Mouse (Mus musculus): ENCODE measurements around the gene Cbfa2t3.

The Cbfa2t3 gene

GRCm38 (mm10) chr8:122616181-122616905 lies 82.6 kb downstream of the Cbfa2t3 start:
- in situ Hi-C loops (cut with MboI; ENCODE audit: low sequenced_read_pairs) = no loop called here

- in situ Hi-C loops (cut with MboI; ENCODE audit: low sequenced_read_pairs) = no loop called here
These were observed 87.4 kb downstream of the Cbfa2t3 start, which contains the start of the genes Galns and Trappc2l for GRCm38 (mm10) chr8:122611295-122612133. TSS of gene Galns (minus strand) at chr8:122611463. TSS of gene Trappc2l (plus strand) at chr8:122611640.

- in situ Hi-C loops (cut with MboI; ENCODE audit: low sequenced_read_pairs) = no loop called here
These were observed 88.2 kb downstream of the Cbfa2t3 start for GRCm38 (mm10) chr8:122610612-122611277.

- in situ Hi-C loops (cut with MboI; ENCODE audit: low sequenced_read_pairs) = no loop called here
These were observed 88.7 kb downstream of the Cbfa2t3 start for GRCm38 (mm10) chr8:122610209-122610608.

GRCm38 (mm10) chr8:122606810-122607209 lies 92.1 kb downstream of the Cbfa2t3 start:
- in situ Hi-C loops (cut with MboI; ENCODE audit: low sequenced_read_pairs) = no loop called here

GRCm38 (mm10) chr8:122605367-122605766 lies 93.5 kb downstream of the Cbfa2t3 start:
- in situ Hi-C loops (cut with MboI; ENCODE audit: low sequenced_read_pairs) = no loop called here

- in situ Hi-C loops (cut with MboI; ENCODE audit: low sequenced_read_pairs) = no loop called here
These were observed 94.3 kb downstream of the Cbfa2t3 start for GRCm38 (mm10) chr8:122604640-122605039.

- in situ Hi-C loops (cut with MboI; ENCODE audit: low sequenced_read_pairs) = no loop called here
These were observed 98.2 kb downstream of the Cbfa2t3 start for GRCm38 (mm10) chr8:122600666-122601065.

GRCm38 (mm10) chr8:122596031-122596430 lies 102.9 kb downstream of the Cbfa2t3 start:
- in situ Hi-C loops (cut with MboI; ENCODE audit: low sequenced_read_pairs) = no loop called here

- in situ Hi-C loops (cut with MboI; ENCODE audit: low sequenced_read_pairs) = no loop called here
These were observed 105.0 kb downstream of the Cbfa2t3 start for GRCm38 (mm10) chr8:122593783-122594507.

GRCm38 (mm10) chr8:122593240-122593639 lies 105.7 kb downstream of the Cbfa2t3 start:
- in situ Hi-C loops (cut with MboI; ENCODE audit: low sequenced_read_pairs) = no loop called here

GRCm38 (mm10) chr8:122586749-122587148 lies 112.2 kb downstream of the Cbfa2t3 start:
- in situ Hi-C loops (cut with MboI; ENCODE audit: low sequenced_read_pairs) = no loop called here

- in situ Hi-C loops (cut with MboI; ENCODE audit: low sequenced_read_pairs) = no loop called here
These were observed 112.7 kb downstream of the Cbfa2t3 start for GRCm38 (mm10) chr8:122586171-122586570.

GRCm38 (mm10) chr8:122585411-122585891 lies 113.5 kb downstream of the Cbfa2t3 start:
- in situ Hi-C loops (cut with MboI; ENCODE audit: low sequenced_read_pairs) = no loop called here

- in situ Hi-C loops (cut with MboI; ENCODE audit: low sequenced_read_pairs) = no loop called here
These were observed 113.9 kb downstream of the Cbfa2t3 start for GRCm38 (mm10) chr8:122584981-122585380.

- in situ Hi-C loops (cut with MboI; ENCODE audit: low sequenced_read_pairs) = no loop called here
These were observed 118.0 kb downstream of the Cbfa2t3 start for GRCm38 (mm10) chr8:122580926-122581325.

- in situ Hi-C loops (cut with MboI; ENCODE audit: low sequenced_read_pairs) = no loop called here
These were observed 119.7 kb downstream of the Cbfa2t3 start for GRCm38 (mm10) chr8:122579196-122579595.

GRCm38 (mm10) chr8:122577116-122577515 lies 121.8 kb downstream of the Cbfa2t3 start:
- in situ Hi-C loops (cut with MboI; ENCODE audit: low sequenced_read_pairs) = no loop called here

GRCm38 (mm10) chr8:122576648-122577022 lies 122.3 kb downstream of the Cbfa2t3 start, which contains the start of gene Aprt:
TSS of gene Aprt (minus strand) at chr8:122576909.
- in situ Hi-C loops (cut with MboI; ENCODE audit: low sequenced_read_pairs) = no loop called here

Data from CH12F3 (cell line).